Mouse (Mus musculus) cortical plate, adult 2 months (tissue): Measurements from ENCODE around the gene Xylt1.

ENCODE experiments used
- CTCF ChIP-seq: fragments of 200-500 bp; IDR thresholded peaks from 2 replicates; pipeline ENCODE4 v1.5.1; 2011; ENCODE audit warnings: mild to moderate bottlenecking, control low read depth, low read length; ENCODE audit not compliant: insufficient read depth; ENCODE audit errors: extremely low read depth
- POLR2A ChIP-seq: fragments of 200-500 bp; IDR thresholded peaks from 2 replicates; pipeline ENCODE4 v1.6.1; 2011; ENCODE audit warnings: mild to moderate bottlenecking, low read length, control low read depth; ENCODE audit not compliant: insufficient read depth; ENCODE audit errors: extremely low read depth

GRCm38 (mm10) chr7:117420301-117420700 lies 39.5 kb downstream of the Xylt1 start:
- TF ChIP-seq POLR2A (no peak), CTCF (no peak)
